Mouse (Mus musculus): ENCODE measurements around the gene Ergic1.

The Ergic1 gene

DNA sequence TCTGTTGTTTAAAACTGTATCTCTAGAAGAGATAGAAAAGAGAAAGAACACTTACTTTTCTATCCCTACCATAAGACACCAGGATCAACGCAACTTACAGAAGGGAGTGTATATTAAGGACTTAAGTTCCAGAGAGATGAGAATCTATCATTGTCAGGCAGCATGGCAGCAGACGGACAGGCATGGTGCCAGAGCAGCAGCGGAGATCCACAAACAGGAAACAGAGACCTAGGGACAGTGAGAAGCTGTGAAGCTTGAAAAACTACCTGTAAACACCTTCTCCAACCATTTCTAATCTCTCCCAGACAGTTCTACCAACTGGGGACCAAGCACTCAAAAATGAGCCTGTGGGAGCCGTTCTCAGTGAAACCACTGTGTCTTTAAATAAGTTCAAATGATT is 142.4 kb downstream of the Ergic1 start:
- DNase-seq (ENCODE audit: low spot score) = no peak

GRCm38 (mm10) chr17:26705463-26706359 is 144.4 kb downstream of the Ergic1 start:
- DNase-seq (ENCODE audit: low spot score) = no peak
